Mouse (Mus musculus): ENCODE measurements around the gene Nxpe4.
"Not testable (repeated sequence)": the region's sequence is repeated elsewhere in the genome, so short reads cannot be mapped to it uniquely, and the experiment has no call there.

Gene Nxpe4

GRCm38 (mm10) chr9:48161505-48162192 is at the start of gene Nxpe4:
TSS of gene Nxpe4 (plus strand) at chr9:48162023.
- peak; percentile 74 to 79 for DNase-seq (ENCODE audit: low spot score in 2 of 2)

GRCm38 (mm10) chr9:48126815-48127214 is 35.0 kb upstream of the Nxpe4 start:
- no peak for DNase-seq (ENCODE audit: low spot score in 2 of 2)

- DNase-seq (ENCODE audit: low spot score in 2 of 2), result no peak
These were observed 24.3 kb upstream of the Nxpe4 start for GRCm38 (mm10) chr9:48137507-48137906.

GRCm38 (mm10) chr9:48140485-48141411 is 21.1 kb upstream of the Nxpe4 start:
- no peak for DNase-seq (ENCODE audit: low spot score in 2 of 2)

GRCm38 (mm10) chr9:48142646-48143045 is 19.2 kb upstream of the Nxpe4 start:
- no peak for DNase-seq (ENCODE audit: low spot score in 2 of 2)

- DNase-seq (ENCODE audit: low spot score in 2 of 2), result no peak
These were observed 15.1 kb upstream of the Nxpe4 start for GRCm38 (mm10) chr9:48146761-48147160.

- not testable (repeated sequence) for DNase-seq (ENCODE audit: low spot score in 2 of 2)
These were observed 4.7 kb downstream of the Nxpe4 start for GRCm38 (mm10) chr9:48166531-48166930.

- DNase-seq (ENCODE audit: low spot score in 2 of 2), result no peak
These were observed 14.9 kb downstream of the Nxpe4 start for GRCm38 (mm10) chr9:48176764-48177163.

- DNase-seq (ENCODE audit: low spot score in 2 of 2), result no peak
These were observed 19.5 kb downstream of the Nxpe4 start for GRCm38 (mm10) chr9:48181300-48181699.

GRCm38 (mm10) chr9:48182718-48183414 is 21.0 kb downstream of the Nxpe4 start:
- no peak for DNase-seq (ENCODE audit: low spot score in 2 of 2)

- DNase-seq (ENCODE audit: low spot score in 2 of 2), result peak; percentile 19 to 46
These were observed 22.5 kb downstream of the Nxpe4 start for GRCm38 (mm10) chr9:48184319-48184718.

GRCm38 (mm10) chr9:48188854-48189253 is 27.0 kb downstream of the Nxpe4 start:
- DNase-seq (ENCODE audit: low spot score in 2 of 2), result no peak

GRCm38 (mm10) chr9:48197458-48197884 is 35.6 kb downstream of the Nxpe4 start:
- no peak for DNase-seq (ENCODE audit: low spot score in 2 of 2)

GRCm38 (mm10) chr9:48210970-48211369 is 49.1 kb downstream of the Nxpe4 start:
- DNase-seq (ENCODE audit: low spot score in 2 of 2), result no peak

- no peak for DNase-seq (ENCODE audit: low spot score in 2 of 2)
These were observed 50.1 kb downstream of the Nxpe4 start for GRCm38 (mm10) chr9:48211912-48212311.

- no peak for DNase-seq (ENCODE audit: low spot score in 2 of 2)
These were observed 52.9 kb downstream of the Nxpe4 start for GRCm38 (mm10) chr9:48214751-48215150.

- no peak for DNase-seq (ENCODE audit: low spot score in 2 of 2)
These were observed 54.5 kb downstream of the Nxpe4 start for GRCm38 (mm10) chr9:48216091-48217001.

- DNase-seq (ENCODE audit: low spot score in 2 of 2), result no peak
These were observed 68.9 kb downstream of the Nxpe4 start for GRCm38 (mm10) chr9:48230706-48231105.

- DNase-seq (ENCODE audit: low spot score in 2 of 2), result no peak
These were observed 74.6 kb downstream of the Nxpe4 start for GRCm38 (mm10) chr9:48236455-48236854.

GRCm38 (mm10) chr9:48238153-48238755 is 76.4 kb downstream of the Nxpe4 start:
- DNase-seq (ENCODE audit: low spot score in 2 of 2), result no peak

GRCm38 (mm10) chr9:48239461-48239860 is 77.6 kb downstream of the Nxpe4 start:
- no peak for DNase-seq (ENCODE audit: low spot score in 2 of 2)
